Mouse (Mus musculus) cortical plate, adult 2 months (tissue): Measurements from ENCODE around the gene Gm43951.
A peak's percentile ranks its signal among the peaks of the same experiment; 100 is the strongest.

Source experiments
- CTCF ChIP-seq: fragments of 200-500 bp; IDR thresholded peaks from 2 replicates; pipeline ENCODE4 v1.5.1; 2011; ENCODE audit warnings: mild to moderate bottlenecking, control low read depth, low read length; ENCODE audit not compliant: insufficient read depth; ENCODE audit errors: extremely low read depth
- POLR2A ChIP-seq: fragments of 200-500 bp; IDR thresholded peaks from 2 replicates; pipeline ENCODE4 v1.6.1; 2011; ENCODE audit warnings: mild to moderate bottlenecking, low read length, control low read depth; ENCODE audit not compliant: insufficient read depth; ENCODE audit errors: extremely low read depth

GRCm38 (mm10) chr11:72207204-72207833 lies 679 bp upstream of the Gm43951 start, which contains the start of the genes 4933427D14Rik and Txndc17:
- TF ChIP-seq CTCF (no peak), POLR2A (peak; percentile 62; the same call in 1 of the 2 replicates)
